Mouse (Mus musculus): ENCODE results near the gene Gm44596.

- no peak for TF ChIP-seq CTCF (IDR thresholded peaks at IDR 0.05; ENCODE audit: low read depth, low read length)
- no peak for TF ChIP-seq POLR2A (IDR thresholded peaks at IDR 0.05; ENCODE audit: extremely low read depth, insufficient read depth, low read length)
Measured at GRCm38 (mm10) chr6:128421036-128421435, 45.7 kb downstream of the Gm44596 start.
